Mouse (Mus musculus): ENCODE measurements around the gene Abca13.

Abca13 gene

GRCm38 (mm10) chr11:9727810-9728490 is 536.2 kb downstream of the Abca13 start:
- no peak for DNase-seq

GRCm38 (mm10) chr11:9731300-9731699 is 539.6 kb downstream of the Abca13 start:
- no peak for DNase-seq

Measured in thymus, postnatal 4 days (tissue).